Mouse (Mus musculus): Measurements from ENCODE around the gene Nol9. TPM values are rescaled to one million over a fixed set of nuclear protein-coding genes. Genes with fewer than 3 reads are reported as not detected.

The Nol9 gene
- polyA plus RNA-seq, 1 experiment from 2014 or later: 14.8 TPM

GRCm38 (mm10) chr4:152084616-152085015 is 45.5 kb downstream of the Nol9 start:
- Histone ChIP-seq H3K27ac (no peak overlapping the region), H3K4me3 (ENCODE audit: inconsistent target) (no peak overlapping the region), H3K79me2 (ENCODE audit: inconsistent target) (no peaks in the 10 kb centered on the region), H3K36me3 (ENCODE audit: inconsistent target) (no peaks in the 10 kb centered on the region)
- WGBS (ENCODE audit: missing documents): 94% methylated on average over 7 of the region's 7 CpGs

GRCm38 (mm10) chr4:152086505-152087210 is 47.5 kb downstream of the Nol9 start:
- no peak overlapping the region for H3K27ac ChIP-seq
- WGBS (ENCODE audit: missing documents): 1% methylated on average over 68 of the region's 92 CpGs

GRCm38 (mm10) chr4:152087211-152088081 is 48.3 kb downstream of the Nol9 start:
- 5% methylated on average over 12 of the region's 12 CpGs for WGBS (ENCODE audit: missing documents)

More at GRCm38 (mm10) chr4:152086505-152087210, 47.5 kb downstream of the Nol9 start:
- no peak overlapping the region; the same call in 1 of the 2 replicates for H3K4me3 ChIP-seq (ENCODE audit: inconsistent target)
- no peaks in the 10 kb centered on the region for H3K36me3 ChIP-seq (ENCODE audit: inconsistent target)
- no peaks in the 10 kb centered on the region for H3K79me2 ChIP-seq (ENCODE audit: inconsistent target)

GRCm38 (mm10) chr4:152088133-152088532 is 49.0 kb downstream of the Nol9 start:
- Histone ChIP-seq H3K79me2 (ENCODE audit: inconsistent target) (no peaks in the 10 kb centered on the region), H3K27ac (no peak overlapping the region), H3K4me3 (ENCODE audit: inconsistent target) (no peak overlapping the region), H3K36me3 (ENCODE audit: inconsistent target) (no peaks in the 10 kb centered on the region)
- 18% methylated on average over 4 of the region's 4 CpGs for WGBS (ENCODE audit: missing documents)

More at GRCm38 (mm10) chr4:152087211-152088081, 48.3 kb downstream of the Nol9 start:
- Histone ChIP-seq H3K27ac (no peak overlapping the region), H3K36me3 (ENCODE audit: inconsistent target) (no peaks in the 10 kb centered on the region), H3K79me2 (ENCODE audit: inconsistent target) (no peaks in the 10 kb centered on the region), H3K4me3 (ENCODE audit: inconsistent target) (no peak overlapping the region; the same call in 1 of the 2 replicates)

- WGBS (ENCODE audit: missing documents): 60% methylated on average over 8 of the region's 8 CpGs
- no peak overlapping the region for H3K4me3 ChIP-seq (ENCODE audit: inconsistent target)
- H3K79me2 ChIP-seq (ENCODE audit: inconsistent target): no peaks in the 10 kb centered on the region
- H3K27ac ChIP-seq: no peak overlapping the region
- no peaks in the 10 kb centered on the region for H3K36me3 ChIP-seq (ENCODE audit: inconsistent target)
Measured at GRCm38 (mm10) chr4:152088556-152089120, 49.5 kb downstream of the Nol9 start.

GRCm38 (mm10) chr4:152090191-152090590 is 51.1 kb downstream of the Nol9 start:
- 95% methylated on average over 9 of the region's 9 CpGs for WGBS (ENCODE audit: missing documents)
- Histone ChIP-seq H3K79me2 (ENCODE audit: inconsistent target) (no peaks in the 10 kb centered on the region), H3K36me3 (ENCODE audit: inconsistent target) (no peaks in the 10 kb centered on the region), H3K27ac (no peak overlapping the region), H3K4me3 (ENCODE audit: inconsistent target) (no peak overlapping the region)

- H3K27ac ChIP-seq: no peak overlapping the region
Measured at GRCm38 (mm10) chr4:152092751-152093293, 53.7 kb downstream of the Nol9 start.

GRCm38 (mm10) chr4:152094233-152094632 is 55.1 kb downstream of the Nol9 start:
- H3K36me3 ChIP-seq (ENCODE audit: inconsistent target): no peaks in the 10 kb centered on the region
- H3K79me2 ChIP-seq (ENCODE audit: inconsistent target): no peaks in the 10 kb centered on the region
- no peak overlapping the region for H3K27ac ChIP-seq
- WGBS (ENCODE audit: missing documents): 88% methylated on average over 12 of the region's 12 CpGs
- H3K4me3 ChIP-seq (ENCODE audit: inconsistent target): no peak overlapping the region

More at GRCm38 (mm10) chr4:152092751-152093293, 53.7 kb downstream of the Nol9 start:
- no peak overlapping the region for H3K4me3 ChIP-seq (ENCODE audit: inconsistent target)
- no peaks in the 10 kb centered on the region for H3K36me3 ChIP-seq (ENCODE audit: inconsistent target)
- 97% methylated on average over 7 of the region's 8 CpGs for WGBS (ENCODE audit: missing documents)
- no peaks in the 10 kb centered on the region for H3K79me2 ChIP-seq (ENCODE audit: inconsistent target)

- no peak overlapping the region for H3K27ac ChIP-seq
- no peaks in the 10 kb centered on the region for H3K79me2 ChIP-seq (ENCODE audit: inconsistent target)
- WGBS (ENCODE audit: missing documents): 7% methylated on average over 27 of the region's 27 CpGs
- H3K4me3 ChIP-seq (ENCODE audit: inconsistent target): no peak overlapping the region
- H3K36me3 ChIP-seq (ENCODE audit: inconsistent target): no peaks in the 10 kb centered on the region
Measured at GRCm38 (mm10) chr4:152095937-152096910, 57.1 kb downstream of the Nol9 start.

GRCm38 (mm10) chr4:152096927-152097326 is 57.8 kb downstream of the Nol9 start:
- no peaks in the 10 kb centered on the region for H3K36me3 ChIP-seq (ENCODE audit: inconsistent target)
- H3K4me3 ChIP-seq (ENCODE audit: inconsistent target): no peak overlapping the region
- no peaks in the 10 kb centered on the region for H3K79me2 ChIP-seq (ENCODE audit: inconsistent target)
- 30% methylated on average over 6 of the region's 6 CpGs for WGBS (ENCODE audit: missing documents)
- H3K27ac ChIP-seq: no peak overlapping the region

GRCm38 (mm10) chr4:152097911-152098799 is 59.0 kb downstream of the Nol9 start:
- no peak overlapping the region for H3K27ac ChIP-seq
- no peaks in the 10 kb centered on the region for H3K79me2 ChIP-seq (ENCODE audit: inconsistent target)
- 83% methylated on average over 11 of the region's 11 CpGs for WGBS (ENCODE audit: missing documents)
- no peak overlapping the region for H3K4me3 ChIP-seq (ENCODE audit: inconsistent target)
- H3K36me3 ChIP-seq (ENCODE audit: inconsistent target): no peaks in the 10 kb centered on the region

GRCm38 (mm10) chr4:152100541-152100940 is 61.4 kb downstream of the Nol9 start:
- H3K27ac ChIP-seq: no peak overlapping the region
- H3K36me3 ChIP-seq (ENCODE audit: inconsistent target): no peaks in the 10 kb centered on the region
- WGBS (ENCODE audit: missing documents): 86% methylated on average over 11 of the region's 11 CpGs
- H3K79me2 ChIP-seq (ENCODE audit: inconsistent target): no peaks in the 10 kb centered on the region
- no peak overlapping the region for H3K4me3 ChIP-seq (ENCODE audit: inconsistent target)
